Mouse (Mus musculus): ENCODE data around the gene Mgat4e. TPM values are rescaled to one million over a fixed set of nuclear protein-coding genes. Genes with fewer than 3 reads are reported as not detected.

Gene Mgat4e
- total RNA-seq, 4 experiments from 2014 or later = not detected

DNA sequence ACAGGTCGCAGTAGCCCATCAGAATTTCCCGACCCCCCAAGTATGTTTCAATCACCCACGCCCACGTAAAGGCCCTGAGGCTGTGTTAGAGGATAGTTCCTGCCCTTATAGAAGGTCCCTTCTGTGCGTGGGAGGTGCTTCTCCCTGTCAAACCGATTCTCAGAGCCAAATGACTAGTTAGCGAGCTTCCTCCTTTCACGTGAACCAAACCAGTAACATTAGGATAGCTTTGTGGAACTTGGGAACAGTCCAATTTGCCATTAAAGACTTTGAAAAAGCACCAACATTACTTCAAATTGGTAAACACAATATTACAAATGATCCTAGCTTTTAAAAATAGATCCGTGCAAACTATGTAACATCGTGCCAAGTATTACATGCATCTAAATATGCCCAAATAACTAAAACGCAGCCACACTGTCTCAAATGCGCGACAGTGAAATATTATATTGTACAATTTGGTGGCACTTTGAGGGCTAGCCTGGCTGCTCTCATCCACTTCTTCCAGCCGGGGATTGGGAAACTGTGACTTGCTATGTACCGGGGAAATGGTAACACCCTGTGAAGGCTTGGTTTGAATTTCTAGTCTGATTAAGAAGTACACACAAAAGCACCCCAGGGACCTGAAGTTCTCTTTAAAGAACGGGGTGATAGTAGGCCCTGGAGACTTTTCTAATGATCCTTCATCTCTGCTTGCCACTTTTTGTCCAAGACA lies 35.4 kb downstream of the Mgat4e start:
- DNase-seq (ENCODE audit: low spot score in 2 of 2) = no peak

DNA sequence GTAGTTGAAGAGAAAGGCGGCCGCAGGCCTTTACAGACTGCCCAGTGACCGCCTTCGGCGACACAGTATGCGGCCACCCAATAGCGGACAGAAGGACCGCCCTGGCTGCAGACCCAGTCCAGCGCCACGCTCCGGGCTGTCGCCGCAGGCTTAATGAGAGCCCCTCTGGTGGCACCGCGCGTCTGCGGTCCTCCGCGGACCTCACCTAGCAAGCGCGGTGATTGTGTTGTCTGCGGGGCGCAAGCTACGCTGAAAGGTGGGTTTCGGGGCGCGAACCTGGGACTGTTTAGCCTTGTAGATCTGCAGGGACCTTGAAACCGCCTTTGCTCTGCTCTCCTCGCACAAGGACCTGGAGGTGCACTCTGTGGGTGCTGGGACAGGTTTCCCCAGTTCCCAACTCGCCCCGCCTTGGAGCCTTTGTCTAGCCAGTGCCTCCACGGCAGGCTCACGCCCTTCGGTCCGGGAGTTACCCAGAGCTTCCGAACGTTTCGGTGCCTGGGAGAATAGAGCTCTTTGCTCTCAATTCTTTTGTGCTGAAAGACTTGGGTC lies 36.1 kb downstream of the Mgat4e start:
- no peak for DNase-seq (ENCODE audit: low spot score in 2 of 2)

DNA sequence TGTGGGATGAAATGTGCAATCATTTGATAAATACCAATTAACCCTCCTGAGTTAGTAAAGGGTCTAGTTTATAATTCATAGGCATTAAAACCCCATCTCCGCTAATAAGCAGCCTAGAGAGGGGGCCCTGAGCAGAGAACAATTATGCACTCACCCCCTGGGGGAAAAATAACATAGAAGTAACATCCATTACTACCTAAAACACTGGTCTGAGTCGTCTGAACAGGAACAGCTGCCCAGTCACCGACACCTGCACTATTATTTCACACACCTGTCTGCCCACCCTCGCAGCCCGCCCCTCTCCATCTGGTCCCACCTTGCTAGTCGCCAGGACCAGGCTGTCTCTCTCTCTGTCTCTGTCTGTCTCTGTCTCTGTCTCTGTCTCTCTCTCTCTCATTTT lies 36.9 kb downstream of the Mgat4e start:
- DNase-seq (ENCODE audit: low spot score in 2 of 2) = no peak

DNA sequence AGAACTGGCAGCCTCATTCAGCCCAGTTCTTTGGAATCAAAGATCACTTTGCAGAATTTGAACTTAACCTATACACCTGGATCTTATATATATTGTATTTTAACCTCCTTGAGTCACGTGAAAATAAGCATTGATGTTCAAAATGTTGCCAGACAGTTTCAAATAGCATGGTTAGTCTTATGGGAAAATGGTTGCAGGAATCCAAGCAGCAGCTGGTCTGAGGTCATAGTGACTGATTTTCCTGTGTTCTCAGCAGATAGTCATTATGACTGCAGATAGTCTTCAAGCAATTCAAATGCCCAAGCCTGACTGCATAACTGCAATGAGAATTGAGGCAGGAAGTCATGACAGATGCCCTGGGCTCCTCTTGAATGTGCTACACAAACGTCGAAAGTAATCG lies 37.3 kb downstream of the Mgat4e start:
- DNase-seq (ENCODE audit: low spot score in 2 of 2) = no peak

DNA sequence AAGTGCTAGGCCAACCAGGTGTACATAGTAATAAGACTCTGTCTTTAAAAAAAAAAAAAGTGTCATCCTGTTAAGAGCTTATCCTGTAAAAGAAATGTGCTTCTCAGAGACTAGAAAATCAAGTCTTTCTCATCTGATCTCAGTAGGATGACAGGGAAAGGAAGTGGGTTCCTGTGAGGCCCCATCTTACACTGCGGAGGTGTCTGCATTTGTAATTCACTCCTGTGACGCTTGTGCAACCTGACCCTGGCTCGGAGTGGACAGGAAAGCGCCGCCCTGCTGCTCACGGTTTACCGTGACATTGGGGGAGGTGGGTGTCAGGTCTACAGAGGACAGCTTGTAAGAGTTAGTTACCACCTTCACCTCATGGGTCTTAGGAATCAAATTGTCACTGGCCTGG lies 39.5 kb downstream of the Mgat4e start:
- DNase-seq (ENCODE audit: low spot score in 2 of 2) = no peak

DNA sequence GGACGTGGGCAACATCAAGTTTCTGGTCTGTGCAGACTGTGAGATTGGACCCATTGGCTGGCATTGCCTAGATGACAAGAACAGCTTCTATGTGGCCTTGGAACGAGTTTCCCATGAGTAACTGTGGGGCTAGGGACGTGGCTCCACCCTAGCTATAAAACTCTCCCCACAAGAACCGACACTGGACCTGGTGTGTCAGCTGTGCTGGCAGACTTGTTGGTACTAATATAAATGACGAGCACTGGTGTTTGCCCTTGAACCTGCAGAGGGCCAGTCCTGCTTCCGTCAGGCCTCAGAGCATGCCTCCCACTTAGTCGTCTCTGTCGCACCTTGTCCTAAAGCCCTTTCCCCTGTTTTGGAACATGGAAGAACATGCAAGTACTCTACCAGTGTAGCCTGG lies 43.3 kb downstream of the Mgat4e start:
- DNase-seq (ENCODE audit: low spot score in 2 of 2) = no peak

DNA sequence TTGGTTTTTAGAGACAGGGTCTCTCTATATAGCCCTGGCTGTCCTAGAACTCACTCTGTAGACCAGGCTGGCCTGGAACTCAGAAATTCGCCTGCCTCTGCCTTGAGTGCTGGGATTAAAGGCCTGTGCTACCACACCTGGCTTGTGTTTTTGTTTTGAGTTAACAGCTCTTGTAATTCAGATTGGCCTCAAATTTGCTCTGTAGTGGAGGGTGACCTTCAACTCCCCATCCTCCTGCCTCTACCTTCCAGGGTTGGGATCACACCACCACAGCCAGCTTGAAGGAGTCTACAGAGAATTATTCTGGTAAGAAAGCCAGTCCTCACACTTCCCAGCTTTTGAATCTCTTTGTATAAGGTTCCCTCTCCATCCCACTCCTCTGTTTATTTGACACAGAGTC lies 48.6 kb downstream of the Mgat4e start:
- DNase-seq (ENCODE audit: low spot score in 2 of 2) = no peak

DNA sequence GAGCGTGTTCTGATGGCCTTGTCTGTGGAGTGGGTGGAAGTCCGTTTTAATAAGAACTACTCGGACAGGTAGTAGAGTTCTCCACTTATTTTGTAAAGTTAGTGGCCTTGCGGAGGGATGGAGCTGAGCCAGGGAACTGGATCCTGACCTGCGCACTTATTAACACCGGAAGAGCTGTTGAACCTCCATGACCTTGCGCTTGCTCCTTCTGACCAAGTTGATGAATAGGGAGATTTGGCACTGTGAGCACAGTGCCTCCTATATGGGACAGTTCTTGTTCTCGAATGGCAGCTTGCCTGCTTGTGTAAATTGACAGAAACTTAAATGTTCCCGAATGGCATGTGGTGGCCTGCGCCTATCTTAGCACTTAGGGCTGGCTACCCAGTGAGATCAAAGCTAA lies 53.5 kb downstream of the Mgat4e start:
- no peak for DNase-seq (ENCODE audit: low spot score in 2 of 2)

DNA sequence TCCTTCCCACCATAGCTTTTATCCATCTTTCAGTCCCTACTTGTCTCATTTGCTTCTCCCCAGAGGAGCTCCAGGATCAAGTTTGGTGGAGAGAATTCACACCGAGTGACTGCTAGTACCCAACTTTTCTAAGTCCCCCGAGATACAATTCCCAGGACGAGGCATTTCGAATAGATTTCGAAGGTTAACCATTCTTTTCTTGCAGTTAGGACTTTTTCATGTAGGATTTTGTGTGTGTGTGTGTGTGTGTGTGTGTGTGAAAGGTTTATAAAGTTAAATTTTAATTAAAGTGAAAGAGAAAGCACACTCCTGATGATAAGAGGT lies 54.3 kb downstream of the Mgat4e start:
- DNase-seq (ENCODE audit: low spot score in 2 of 2) = no peak

DNA sequence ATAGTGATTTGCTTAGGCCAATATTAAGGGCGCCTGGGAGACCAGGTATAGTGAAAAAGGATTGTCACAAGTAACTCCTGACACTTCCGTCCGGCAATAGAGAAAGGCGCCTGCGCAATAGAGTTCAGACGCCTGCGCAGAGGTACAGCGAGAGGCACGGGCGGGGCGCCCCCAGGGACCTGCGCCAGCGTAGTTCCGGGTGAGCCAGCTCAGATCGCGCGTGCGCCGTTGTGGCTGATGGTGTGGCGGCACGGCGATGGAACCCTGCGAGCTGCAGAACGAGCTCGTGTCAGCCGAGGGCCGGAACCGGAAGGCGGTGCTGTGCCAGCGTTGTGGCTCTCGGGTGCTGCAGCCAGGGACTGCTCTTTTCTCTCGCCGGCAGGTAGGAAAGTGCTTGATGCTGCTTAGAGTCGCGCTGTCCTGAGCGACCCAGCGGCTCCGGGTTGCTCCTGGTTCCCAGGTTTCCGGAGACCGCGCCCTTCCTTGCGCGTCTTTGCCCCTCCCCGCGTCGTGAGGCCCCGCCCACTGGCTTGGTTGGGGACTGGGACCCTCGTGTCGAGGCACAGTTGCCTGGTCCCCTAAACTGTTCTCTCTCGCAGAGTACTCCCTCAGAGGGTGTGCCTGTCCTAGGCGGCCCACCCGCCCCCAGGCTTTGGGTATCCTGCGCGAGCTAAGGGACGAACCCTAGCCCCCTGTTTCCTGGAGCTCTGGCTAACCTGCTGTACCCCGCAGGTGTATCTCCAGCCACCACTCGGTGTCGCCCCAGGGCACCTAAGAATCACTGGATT lies 54.9 kb downstream of the Mgat4e start, which contains the start of gene Rabif:
Gene Rabif, plus strand, starts transcription at position 221 of the 788 bp plus-strand sequence.
- peak; percentile 92 to 98 for DNase-seq (ENCODE audit: low spot score in 2 of 2)

DNA sequence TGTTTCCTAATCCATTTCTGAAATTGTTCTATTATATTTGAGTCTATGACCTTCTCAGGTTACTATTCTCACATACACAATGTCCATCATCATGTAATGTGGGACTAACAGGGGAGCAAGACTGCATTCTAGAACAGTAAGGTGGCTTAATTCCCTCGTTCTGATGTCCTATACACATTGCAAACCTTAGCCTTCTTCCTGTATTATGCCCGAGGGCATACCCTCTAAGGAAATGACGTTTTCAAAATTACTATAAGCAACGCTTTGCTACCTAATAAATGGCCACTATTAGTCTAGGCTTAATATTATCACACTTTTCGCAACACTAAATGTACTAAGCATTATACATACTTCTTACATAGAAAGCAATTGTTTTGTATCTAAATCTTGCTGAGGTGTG lies 55.5 kb downstream of the Mgat4e start:
- DNase-seq (ENCODE audit: low spot score in 2 of 2) = no peak

DNA sequence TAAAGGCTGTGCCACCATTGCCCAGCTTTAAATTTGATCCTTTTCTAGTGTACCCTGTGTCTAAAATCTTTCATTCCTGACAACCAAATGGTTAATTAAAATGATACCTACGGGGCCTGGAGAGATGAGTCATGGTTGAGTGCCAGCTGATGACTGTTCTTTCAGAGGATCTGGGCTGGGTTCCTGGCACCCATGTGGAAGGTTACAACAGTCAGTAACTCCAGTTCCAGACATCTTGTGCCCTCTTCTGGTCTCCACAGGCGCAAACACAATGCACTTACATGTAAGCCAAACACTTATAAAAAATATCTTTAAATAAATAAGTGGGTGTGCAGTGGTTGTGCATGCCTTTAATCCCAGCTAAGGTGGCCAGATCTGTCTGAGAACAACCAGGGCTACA lies 56.0 kb downstream of the Mgat4e start:
- DNase-seq (ENCODE audit: low spot score in 2 of 2) = no peak

DNA sequence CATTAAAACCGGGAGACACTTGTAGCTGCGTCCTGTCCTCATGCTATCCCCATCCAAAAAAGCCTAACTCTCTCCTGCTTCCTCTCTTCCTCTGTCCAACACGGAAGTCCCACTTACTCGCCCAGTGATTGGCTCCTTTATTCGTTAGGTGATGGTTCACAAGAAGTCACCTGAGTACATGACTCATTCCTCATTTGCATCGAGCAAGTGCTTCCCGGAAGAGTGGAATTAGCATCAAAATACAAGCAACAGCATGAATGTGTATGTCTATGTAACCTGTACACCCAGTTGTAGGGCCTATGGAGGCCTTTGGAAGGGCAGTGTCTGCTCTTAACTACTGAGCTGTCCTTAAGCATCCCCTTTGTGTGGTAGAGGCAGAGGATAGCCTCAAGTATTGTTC lies 57.2 kb downstream of the Mgat4e start:
- no peak for DNase-seq (ENCODE audit: low spot score in 2 of 2)

Other genes with a start within 250 kb of the Mgat4e start
- gene Ppfia4, start 216.8 kb downstream of the Mgat4e start, total RNA-seq (2022) = 10 to 100 TPM; 51.1 to 57.9 (median 55.8) TPM
- gene Tmem183a, start 187.7 kb downstream of the Mgat4e start, total RNA-seq (2022) = 10 to 100 TPM; 50.0 to 66.6 (median 59.1) TPM
- not detected for gene 4933406M09Rik, start 163.7 kb downstream of the Mgat4e start, total RNA-seq (2022)
- 10 to 100 TPM; 22.7 to 30.1 (median 25.8) TPM for gene Cyb5r1, start 144.1 kb downstream of the Mgat4e start, total RNA-seq (2022)
- gene Adipor1, start 134.3 kb downstream of the Mgat4e start, total RNA-seq (2022) = 10 to 100 TPM; 55.4 to 62.1 (median 57.5) TPM
- gene Klhl12, start 94.2 kb downstream of the Mgat4e start, total RNA-seq (2022) = 10 to 100 TPM; 35.5 to 39.8 (median 36.9) TPM
- gene Rabif, start 55.0 kb downstream of the Mgat4e start, total RNA-seq (2022) = 10 to 100 TPM; 22.6 to 25.0 (median 23.0) TPM
- gene Kdm5b, start 10.5 kb upstream of the Mgat4e start, total RNA-seq (2022) = 10 to 100 TPM; 61.2 to 67.6 (median 63.5) TPM
- 10 to 100 TPM; 60.7 to 89.7 (median 76.4) TPM for gene Syt2, start 97.0 kb upstream of the Mgat4e start, total RNA-seq (2022)

Data from left cerebral cortex, adult 8-10 months (tissue).